Mouse (Mus musculus) induced T-regulatory cell, adult 2 months (primary cell): ENCODE measurements at regions not wholly inside any gene's neighbourhood (a gene's known extent, or its start where the extent isn't known, plus 50 kb on each side); places are given as distances from the start of the nearest gene placed in this dataset.

Experiments
- DNase-seq: peaks from one replicate; pipeline ENCODE4 v3.0.0-alpha.2; 2012; ENCODE audit warnings: low read depth

DNA sequence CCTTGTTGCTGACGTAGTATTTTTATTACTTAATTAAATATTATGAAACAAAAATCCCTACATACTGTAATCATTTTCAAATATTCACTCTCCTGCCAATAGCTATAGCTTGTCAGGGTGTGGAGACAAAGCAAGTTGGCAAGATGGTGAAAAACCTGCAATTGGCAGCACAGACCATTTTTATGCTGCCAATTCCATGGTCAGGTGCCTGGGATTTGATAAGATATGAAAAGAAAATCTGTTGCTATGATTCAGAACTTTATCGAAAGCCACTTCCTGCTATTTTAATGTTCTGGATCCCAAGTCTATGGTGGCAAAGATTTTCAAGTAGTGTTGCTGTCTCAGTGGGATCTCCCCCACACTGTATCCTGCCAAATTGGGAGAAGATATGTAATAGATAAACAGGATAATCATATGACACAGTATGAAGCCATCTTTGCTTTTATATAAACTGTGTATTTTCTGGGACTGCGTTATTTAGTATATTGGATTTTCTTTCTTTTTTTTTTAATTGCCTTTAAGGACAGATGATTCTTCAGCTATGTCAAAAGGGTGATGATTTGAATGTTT is 165.3 kb upstream of the Lrrc3b start:
- no peak for DNase-seq

DNA sequence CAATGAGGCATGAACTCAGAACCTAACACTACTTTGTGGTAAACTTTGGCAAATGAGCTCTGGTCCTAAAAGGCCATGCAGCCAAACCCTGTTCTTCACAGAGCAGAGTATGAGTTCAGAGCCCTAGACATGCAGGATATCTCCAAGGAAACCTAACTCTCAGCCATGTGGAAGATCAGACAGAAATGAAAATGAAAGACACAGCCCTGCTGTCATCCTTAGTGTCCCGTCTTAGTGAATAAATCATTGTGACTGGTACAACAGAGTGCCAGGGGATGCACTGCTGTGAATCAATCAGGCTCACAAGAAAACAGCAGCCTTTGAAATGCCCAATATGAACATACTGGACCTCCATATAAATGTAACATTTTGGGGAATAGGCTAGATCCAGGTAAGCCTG is 171.4 kb upstream of the Lrrc3b start:
- DNase-seq = no peak

DNA sequence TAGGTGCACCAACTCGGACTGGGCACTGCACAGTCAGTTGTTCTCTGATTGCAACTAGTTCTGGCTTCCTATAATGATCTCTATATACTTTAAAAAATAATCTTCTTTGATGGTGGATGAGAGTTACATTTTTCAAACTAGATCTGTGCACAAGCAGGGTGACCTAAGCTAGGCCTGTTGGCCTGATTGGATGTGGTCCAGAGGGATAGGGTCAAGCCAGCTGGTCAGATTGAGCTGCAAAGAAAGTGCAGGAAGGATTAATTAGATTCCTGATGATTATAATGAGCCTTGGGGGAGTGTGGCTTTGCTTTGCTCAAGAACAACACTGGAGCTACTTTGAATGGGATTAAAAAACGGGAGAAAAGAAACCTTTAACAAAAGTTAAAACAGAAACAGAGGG is 195.8 kb upstream of the Lrrc3b start:
- no peak for DNase-seq

DNA sequence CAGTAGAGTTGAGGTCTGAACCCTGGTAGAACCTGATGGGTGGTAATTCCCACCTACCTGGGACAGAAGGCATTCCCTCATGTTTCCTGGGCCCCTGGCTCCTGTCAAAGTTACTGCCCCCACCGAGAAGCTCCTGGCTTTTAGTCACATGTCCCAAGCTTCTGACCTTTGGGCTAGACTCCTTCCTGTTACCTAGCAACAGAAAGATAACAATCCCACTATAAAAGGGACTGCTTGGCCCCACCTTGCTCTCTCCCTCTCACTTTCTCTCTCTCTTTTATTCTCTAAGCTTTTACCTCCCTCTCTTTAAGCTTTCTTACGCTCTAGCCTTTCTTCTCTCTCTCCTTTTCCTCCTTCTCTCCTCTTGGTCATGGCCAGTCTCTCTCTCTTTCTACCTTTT is 198.9 kb upstream of the Lrrc3b start:
- DNase-seq = no peak

DNA sequence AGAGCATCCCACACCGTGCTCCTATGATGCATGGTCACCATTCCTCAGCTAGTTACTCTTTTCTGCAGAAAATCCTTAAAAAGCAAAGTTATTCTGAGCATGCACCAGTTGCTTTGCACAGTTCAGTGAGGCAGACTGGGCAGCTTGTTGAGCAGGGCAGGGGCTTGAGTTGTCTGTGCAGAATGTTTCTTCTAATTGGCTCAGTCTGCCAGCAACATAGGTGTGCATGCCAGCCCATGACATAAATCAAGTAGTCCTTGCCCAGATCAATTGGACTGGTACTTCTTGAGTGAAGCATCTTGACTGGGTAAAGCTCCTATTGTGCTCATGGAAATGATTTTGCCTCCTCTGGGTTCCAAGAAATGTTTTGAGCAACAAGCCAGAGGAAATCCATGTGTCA is 200.1 kb upstream of the Lrrc3b start:
- DNase-seq = no peak

DNA sequence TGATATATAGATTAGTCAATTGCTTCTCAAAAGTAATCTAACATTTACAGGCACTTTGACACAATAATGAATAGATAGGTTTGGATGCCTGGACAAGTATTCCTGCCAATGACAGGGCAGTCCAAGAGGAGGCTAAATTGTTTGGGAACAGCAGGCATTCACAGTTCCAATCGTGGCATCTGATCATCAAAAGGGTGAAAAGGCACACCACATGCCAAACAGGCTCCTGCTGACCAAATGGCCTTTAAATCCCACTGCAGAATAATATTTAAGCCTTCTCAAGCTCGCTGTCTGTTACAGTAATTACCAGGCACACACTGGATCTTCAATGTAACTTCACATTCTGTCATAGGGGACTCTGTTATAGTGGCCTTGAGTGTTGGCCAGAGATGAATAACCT is 222.1 kb upstream of the Lrrc3b start:
- DNase-seq = no peak

DNA sequence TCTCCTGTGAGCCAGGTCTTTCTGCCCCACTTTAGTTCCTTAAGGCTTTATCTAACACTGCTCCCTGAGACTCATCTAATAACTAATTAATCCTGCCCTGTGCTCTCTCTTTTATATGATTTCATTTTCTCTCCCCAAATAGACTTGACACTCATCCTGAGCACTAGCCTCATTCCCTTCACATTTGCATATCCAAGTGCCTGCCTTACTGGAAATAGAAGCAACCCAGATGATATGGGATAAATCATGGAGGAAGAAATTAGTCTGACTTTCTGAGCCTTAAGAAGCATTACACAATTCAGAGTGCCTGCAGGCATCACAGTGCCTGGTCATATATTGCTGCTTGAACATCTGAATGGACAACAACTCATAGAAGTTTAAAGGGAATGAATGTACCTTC is 233.5 kb upstream of the Lrrc3b start:
- DNase-seq = no peak

DNA sequence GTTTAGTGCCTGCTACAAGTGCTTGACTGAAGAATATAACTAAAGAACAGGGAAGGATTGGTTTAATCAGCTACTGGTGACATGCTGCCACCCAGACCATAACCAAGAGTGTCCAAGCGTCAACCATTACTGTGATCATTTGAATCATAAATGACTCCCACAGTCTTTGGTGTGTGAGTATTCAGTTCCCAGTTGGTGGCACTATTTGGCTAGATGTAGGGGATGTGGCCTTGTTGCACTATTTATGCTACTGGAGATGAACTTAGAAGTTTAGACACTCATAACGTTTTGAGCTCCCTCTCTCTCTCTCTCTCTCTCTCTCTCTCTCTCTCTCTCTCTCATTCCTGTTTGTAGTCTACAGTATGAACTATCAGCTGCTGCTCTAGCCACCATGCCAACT is 238.4 kb upstream of the Lrrc3b start:
- peak; percentile 7 for DNase-seq

DNA sequence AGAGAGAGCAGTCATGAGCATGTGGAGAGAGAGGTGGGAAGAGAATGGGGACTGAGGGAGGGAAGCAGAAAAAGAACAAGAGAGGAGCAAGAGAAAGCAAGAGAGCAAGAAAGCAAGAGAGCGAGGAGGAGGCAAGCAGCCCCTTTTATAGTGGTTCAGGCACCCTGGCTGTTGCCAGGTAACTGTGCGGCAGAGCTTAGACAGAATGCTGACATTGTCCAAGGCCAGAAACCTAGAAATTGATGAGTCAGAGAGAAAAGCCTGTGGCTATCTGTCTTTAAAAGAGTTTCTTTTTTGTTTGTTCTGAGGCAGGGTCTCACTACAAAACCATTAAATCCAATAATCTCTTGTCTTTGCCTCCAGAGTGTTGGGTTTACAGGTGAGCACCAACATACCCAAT is 240.7 kb upstream of the Lrrc3b start:
- no peak for DNase-seq

DNA sequence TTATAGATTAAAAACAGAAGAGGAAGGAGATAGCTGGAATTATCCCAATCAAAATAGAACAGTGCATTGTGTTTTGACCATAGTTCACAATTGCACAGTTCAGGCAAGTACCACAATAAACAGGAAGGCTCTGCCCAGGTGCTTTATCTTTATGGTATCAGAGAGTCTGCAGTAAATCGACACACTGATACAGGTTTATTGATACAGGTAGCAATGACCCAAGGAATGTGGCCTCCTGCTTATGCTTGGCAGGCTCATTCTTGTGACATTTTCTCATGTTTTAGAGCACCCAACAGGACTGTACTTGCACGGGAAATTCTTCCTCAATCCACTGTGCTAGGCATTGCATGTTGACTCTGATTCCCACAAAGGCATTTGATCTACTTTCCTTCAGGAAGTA is 259.2 kb upstream of the Lrrc3b start:
- no peak for DNase-seq

DNA sequence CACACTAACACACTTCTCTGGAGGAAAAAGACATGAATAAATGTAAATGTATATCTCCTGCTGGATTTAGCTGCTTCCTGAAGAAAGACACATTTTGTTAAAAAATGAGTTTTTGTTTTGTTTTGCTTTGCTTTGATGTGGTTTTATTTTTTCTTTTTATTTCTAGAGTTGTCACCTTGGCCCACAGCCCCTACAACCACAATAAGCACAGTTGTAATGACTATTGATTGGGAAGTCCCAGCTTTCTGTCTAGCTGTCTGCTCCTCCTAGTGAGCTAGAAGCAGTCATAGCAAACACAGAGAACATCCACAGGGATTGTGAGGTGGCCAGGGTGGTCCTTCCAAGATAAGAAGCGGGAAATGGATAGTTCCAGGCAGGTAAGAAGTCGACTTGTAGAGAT is 259.8 kb upstream of the Lrrc3b start:
- DNase-seq = peak; percentile 17

DNA sequence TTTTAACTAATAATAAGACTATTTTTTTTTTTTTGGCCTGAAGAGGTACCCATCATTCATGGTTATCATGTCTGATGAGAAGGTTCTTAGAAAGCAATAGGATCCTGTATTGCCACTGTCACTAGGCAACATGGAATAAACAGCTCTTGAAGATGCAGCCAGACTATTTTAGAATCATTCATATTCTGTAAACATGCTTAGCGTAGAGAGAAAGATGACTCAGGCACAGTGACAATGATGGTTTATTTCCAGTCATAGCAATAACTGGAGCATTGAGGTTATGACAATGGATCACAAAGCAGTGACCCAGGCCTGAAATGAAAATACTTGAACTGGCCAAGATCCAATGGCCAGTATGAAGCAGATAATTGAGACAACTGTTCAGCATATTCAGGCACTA is 283.3 kb upstream of the Lrrc3b start:
- no peak for DNase-seq

DNA sequence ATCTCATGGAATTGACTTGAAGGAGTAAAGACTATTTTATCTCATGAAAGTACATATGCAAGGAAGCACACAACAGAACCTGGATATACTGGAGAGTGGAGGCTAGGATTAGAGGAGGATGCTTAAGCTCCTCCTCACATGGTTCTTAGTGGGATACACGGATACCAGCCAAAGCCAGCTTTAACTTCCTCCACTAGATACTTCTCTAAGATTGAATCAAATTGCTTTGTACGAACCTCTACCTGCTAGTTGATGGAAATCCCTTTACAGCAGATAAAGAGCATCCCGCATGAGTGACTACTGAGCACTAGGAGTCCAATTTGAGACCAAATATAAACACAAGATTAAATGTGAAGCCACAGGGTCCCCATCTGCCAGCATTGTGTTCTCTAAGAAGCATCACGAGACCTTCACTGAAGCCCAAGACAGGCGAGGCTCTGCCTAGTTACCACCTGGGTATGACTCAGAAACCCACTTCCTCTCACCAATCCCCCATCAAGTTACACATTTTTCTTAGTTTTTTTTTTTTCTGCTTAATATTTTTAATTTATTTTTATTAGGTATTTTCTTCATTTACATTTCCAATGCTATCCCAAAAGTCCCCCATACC is 307.9 kb upstream of the Lrrc3b start:
- DNase-seq = peak; percentile 68

DNA sequence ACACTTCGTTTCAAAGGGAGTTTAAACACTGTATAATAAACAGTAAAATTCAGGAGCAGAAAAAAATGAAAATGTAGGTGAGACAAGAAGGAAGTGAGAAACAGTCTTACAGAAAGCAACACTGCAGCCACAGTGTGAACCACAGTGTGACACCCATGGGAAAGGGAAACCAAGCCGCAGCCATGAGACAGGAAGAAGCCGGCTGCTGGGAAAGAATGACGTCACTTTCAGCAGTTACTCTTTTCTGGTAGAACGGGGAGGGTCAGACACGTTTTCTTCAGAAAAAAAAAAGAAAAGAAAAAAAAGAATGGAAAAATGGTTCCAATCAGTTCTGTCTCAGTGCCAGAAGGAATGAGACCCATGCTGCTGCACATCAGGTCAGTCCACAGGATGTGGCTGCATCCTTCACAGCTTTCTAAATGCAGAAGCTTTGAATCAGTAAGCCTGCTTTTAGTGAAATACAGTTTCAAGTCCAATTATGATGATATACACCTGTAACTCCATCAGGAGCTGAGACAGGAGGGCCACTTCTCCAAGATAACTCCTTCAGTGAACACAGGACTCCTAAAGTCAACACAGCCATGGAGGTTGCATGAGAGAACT is 331.2 kb upstream of the Lrrc3b start:
- DNase-seq = peak; percentile 76

DNA sequence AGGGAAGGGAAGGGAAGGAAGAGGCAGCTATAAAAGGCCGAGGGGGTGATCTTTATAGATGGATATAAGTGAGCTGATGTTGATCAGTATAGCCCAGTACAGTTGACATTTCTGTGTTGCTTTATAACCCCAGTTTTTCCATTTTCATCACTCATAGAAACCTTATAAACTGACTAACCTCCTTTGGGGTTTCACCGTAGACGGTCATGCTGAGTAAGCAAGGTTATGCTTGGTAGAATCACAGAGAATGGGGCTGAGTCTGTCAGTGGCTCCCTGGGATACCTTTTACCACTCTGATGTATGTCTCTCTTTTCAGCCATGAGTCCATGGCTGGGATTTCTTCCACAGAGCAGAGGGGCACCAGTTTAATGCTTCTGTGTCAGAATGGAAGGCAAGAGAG is 345.9 kb upstream of the Lrrc3b start:
- DNase-seq = peak; percentile 32

DNA sequence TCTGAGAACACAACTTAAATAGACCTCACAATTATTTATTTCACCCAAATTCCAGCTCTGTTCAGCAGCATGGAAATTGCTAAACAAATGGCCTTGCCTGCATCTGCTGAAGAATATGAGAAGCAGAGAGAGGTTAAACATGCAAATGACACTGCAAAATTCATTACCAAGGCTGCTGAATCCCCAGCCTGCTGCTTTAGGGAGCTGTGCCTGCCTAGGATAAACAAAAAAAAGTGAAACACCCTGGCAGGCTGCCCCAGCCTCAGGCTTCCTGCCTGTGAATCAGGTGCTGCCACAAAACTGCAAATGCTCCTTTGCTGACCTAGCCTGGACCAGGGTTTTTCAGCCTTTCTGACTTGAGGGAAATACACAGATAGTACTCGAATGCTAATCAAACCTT is 346.4 kb upstream of the Lrrc3b start:
- peak; percentile 17 for DNase-seq

DNA sequence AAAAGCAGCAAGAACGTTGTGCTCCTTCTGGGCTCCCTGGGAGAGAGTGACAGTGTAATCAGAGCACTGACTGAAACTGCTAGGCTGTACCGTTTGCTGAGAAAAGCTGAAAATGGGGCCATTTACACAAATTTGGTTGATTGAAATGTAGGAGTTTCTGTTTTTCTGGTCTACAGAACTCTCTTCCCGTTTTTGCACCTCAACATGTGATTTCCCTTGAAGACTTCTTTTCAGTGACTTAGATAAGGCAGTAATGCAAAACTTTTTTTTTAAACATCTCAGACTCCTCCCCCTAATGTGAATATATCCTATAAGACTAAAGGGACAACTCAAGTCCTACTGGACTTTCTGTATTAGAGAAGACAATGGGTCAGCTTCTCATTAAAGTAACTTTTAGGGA is 356.9 kb upstream of the Lrrc3b start:
- DNase-seq = no peak

DNA sequence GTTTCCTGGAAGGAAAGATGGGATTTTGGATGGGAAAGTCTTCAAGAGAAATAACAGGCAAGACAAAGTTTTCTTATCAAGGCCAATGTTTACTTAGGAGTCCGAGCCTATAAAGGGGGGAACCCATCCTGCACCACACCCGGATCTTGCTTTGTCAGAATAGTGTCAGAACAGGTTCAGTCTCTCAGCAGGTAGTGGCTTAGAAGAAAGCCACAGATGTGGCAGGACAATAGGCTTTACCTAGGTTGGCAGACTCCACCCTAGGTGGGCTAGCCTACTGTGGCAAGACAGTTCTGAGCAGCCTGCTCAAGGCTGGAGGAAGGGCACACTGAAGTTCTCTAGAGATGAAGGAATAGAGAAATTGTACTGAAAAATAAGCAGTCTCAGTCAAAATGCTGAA is 358.2 kb upstream of the Lrrc3b start:
- no peak for DNase-seq

DNA sequence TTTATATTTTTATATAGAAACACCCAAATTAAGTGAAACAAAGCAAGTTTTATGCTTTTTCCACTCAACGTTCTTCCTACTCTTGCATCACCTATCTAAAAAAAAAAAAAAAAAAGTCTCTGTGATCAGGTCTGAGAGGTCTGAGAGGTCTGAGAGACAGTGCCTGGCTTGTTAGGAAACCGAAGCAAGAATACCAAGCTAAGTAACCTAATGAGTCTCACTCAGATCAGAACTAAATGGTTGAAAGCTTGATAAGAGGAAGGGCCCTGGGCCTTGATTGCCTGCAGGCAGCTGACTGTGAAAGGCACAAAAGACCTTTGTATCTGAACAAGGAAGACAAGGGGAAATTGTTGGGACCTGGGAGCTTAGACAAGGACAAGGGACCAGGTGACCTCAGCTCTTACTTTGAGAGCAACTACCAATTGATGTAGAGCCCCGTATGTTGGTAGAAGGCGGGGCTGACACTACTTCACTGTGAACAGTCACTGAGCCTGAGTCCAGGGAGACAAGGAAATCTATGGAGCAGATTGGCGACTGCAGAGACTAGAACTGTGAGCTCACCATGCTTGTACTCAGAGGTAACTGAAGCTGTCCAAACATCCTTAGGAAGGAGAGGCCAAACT is 362.8 kb upstream of the Lrrc3b start:
- no peak for DNase-seq

DNA sequence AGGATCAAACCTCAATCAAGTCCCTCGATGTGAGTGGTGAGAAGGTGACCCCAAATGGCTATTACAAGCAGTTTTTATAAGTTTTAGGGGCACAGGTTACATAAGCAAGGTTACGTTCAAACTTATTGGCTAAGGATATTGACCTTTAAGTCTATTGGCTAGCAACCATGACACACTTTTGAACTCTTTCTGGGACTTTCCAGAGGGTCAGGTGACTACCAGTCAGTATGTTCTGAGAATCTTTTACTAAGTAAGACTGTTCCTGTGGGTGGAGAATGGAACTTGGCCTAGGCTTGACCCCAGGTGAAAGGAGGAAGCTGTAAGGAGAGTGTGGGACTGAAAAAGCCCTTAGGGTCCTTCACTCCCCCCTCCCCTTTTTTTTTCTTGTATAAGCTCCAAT is 370.3 kb upstream of the Lrrc3b start:
- peak; percentile 32 for DNase-seq

DNA sequence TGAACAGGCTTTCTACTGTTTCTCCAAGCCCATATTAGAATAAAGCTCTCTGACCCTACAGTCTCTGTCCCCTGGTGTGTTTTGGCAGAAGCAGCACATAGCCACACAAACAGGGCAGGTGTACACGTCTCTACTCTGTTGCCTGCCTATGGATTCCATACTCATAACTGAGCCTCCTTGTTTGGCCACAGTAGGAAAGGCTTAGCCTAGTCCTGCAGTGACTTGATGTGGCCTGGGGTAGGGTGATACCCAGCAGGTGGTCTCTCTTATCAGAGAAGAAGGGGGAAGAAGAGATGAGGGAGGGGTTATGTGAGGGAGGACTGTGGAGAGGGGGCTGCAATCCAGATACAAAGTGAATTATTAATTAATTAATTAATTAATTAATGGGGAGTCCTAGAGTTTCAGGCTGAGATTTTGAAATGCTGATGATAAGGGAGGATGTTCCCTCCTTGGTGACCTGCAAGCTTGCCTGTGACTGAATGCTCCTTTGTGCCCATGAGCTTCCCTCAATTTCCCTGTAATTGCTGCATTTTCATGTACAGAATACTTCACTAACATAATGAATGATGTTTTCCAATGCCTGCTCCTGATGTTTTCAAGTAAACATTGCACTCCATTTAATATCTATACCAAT is 402.7 kb upstream of the Lrrc3b start:
- DNase-seq = no peak

DNA sequence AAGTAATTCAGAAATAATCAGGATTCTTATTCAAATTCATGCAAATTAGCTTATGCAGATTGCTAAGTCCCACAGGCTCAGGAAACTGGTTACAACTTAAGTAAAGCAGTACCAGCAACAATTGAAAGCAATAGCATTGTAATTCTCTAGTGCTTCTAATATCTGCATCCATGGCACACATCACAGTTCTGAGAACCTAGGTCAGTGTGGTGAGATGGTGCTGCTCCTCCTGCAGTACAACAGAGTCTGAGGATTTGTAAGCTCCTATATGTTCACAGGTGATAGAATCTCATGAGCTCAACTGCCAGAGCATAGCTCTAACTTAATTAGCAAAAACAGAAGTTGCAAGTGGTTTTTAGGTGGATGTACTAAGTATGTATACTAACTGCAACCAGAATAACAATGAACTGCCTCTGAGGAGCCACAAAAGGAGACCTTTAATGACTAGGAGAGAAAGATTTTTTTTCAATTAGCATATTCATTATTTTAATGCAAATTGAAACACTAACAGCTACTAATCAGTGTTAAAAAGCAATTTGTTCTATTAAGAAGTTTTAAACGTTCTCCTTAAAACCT is 403.3 kb upstream of the Lrrc3b start:
- DNase-seq = no peak

DNA sequence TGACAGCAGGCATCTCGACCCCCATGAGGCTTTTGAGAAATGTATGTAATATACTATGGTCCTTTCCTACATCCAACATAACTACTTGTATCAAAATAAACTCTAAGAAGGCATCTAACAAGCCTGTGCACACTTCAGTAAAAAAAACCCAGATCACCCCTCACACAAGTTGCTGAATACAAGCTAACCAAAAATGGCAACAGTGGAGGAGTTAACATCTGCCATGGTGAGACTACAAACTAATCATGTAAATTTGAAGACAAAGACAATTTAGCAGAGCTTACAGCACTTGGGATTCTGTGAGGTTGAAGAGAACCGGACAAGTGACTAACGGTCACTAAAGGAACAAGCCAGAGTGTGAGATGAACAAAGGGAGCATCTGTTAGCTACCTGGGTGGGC is 380.6 kb upstream of the Ngly1 start:
- DNase-seq = no peak
